Mouse (Mus musculus): ENCODE measurements around the gene Abhd15.

Gene Abhd15

DNA sequence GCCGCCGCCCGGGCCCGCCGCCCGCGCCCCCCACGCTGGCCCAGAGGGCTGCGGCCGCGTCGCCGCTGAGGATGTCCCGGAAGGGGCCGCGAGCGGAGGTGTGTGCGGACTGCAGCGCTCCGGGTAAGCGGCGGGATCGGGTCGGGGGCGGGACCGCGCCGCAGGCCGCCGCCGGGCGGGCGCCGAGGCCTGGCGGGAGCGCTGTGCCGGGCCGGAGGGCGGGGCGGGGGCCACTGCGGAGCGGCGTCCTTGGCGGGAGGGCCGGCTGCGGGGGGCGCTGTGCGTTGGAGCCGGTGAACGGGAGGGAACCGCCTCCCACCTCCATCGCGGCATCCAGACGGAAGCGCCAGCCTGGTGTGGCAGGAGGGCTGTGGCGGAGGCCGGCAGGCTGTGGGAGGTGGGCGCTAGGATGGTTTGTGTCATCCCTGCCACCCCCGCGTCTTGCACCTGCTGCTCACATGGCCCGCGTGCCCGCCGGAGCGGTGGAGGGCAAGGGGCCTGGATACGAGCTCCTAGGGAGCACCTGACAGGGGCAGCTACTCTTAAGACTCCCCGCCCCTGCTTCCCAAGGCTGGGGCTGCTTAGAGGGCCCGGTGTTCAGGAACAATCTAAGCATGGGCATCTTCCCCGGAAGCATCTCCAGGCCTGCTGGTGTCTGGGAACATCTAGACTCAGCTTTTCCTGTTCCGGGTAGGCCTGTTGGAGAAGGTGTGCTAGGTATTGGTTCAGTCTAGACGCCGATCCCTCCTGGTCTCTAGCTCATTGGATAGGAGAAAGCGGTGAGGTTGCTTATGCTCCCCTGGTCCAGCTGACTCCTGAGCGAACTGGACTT lies 21.2 kb upstream of the Abhd15 start, which contains the start of gene Git1:
TSS of gene Git1 (plus strand) at position 51 of the 832 bp plus-strand sequence.
- peak; percentile 63 for DNase-seq (ENCODE audit: low read depth)

DNA sequence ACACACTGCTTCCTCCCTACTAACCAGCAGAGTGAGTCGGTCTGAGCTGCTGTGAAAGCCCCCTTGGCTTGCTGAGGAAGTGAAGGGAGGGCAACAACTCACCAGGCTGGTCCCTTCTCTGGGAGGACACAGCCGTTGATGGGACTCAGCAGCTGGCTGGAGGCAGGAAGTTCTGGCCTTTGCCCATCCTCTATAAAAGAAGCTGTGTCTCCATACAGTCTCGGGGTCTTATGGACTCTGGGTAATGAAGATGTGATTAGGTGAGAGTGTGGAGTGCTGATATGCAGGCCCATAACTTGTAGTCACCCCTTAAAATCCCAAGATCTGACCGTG lies 20.6 kb upstream of the Abhd15 start:
- DNase-seq (ENCODE audit: low read depth), result no peak

GRCm38 (mm10) chr11:77494782-77495181 lies 20.1 kb upstream of the Abhd15 start:
- no peak for DNase-seq (ENCODE audit: low read depth)

GRCm38 (mm10) chr11:77495507-77495906 lies 19.4 kb upstream of the Abhd15 start:
- no peak for DNase-seq (ENCODE audit: low read depth)

DNA sequence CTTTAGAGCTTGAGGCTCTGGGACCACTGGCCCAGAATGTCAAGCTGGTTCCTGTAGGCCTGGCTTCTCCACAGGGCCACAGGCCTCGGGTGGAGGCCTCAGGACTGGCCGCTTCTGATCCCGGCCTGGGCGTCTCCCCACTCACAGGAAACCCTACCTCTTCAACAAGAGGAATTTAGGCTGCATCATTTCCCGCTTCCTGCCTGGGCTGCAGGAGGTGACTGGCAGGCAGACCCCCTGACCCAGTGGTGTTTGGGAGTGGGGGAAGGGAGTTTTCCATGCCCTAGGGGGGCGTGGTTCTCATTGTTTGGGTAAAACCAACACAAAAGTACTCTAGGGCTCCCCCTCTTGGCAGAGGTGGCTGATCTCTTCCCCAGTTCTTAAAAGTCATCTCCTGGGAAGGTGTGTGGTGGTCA lies 17.6 kb upstream of the Abhd15 start:
- peak; percentile 85 for DNase-seq (ENCODE audit: low read depth)

DNA sequence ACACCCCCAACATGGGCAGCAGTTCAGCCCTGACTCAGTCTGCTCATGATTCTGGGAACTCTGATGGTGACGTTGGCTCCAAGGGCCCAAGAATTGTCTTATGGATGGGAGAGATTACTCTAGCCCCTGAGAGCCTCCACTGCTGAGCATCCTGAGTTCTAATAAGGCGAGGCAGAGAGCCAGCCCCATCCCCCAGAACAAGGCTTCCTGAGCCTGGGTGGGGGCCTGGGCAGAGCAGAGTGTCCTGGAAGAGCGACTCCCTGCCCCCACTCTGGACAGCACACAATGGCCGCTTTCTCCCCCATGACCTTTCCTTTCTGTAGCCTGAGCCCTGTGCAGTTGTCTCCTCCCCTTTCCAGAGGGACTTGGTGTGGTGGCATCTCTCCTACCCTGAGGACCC lies 17.1 kb upstream of the Abhd15 start:
- no peak for DNase-seq (ENCODE audit: low read depth)

DNA sequence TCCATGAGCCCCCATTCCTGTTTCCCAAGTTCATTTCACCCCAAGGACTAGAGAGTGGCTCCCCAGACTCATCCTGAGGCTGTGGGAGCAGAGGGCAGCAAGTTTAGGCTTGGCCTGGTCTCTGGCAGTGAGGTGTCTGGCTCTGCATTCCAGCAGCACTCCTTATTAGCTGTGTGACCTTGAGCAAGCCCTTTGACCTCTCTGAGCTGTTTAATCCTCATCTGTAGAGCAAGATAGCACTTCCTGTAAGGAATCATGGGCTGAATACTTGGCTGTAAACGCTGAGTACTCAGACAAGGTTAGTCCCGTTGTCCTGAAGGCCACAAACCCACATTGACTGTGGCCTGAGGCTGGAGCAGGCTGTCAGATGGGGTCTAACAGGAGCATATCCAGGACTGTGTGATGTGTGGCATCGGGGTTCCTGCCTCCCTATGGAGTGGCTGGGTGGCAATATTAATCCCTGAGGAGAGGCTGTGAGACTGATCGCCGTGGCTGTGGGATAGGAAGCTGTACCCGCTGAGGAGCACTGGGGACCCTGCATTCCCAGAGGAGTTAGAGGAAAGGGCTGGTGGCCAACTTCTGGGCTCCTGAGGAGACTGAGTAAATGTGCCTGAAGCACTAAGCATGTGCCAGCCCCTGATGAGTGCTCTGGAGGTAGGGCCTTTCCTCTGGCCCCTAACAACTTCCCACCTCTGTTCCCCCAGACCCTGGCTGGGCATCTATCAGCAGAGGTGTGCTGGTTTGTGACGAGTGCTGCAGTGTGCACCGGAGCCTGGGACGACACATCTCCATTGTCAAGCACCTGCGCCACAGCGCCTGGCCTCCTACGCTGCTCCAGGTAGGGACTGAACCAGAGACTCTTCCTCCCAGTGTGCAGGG lies 16.4 kb upstream of the Abhd15 start:
- no peak for DNase-seq (ENCODE audit: low read depth)

GRCm38 (mm10) chr11:77499354-77499753 lies 15.6 kb upstream of the Abhd15 start:
- DNase-seq (ENCODE audit: low read depth), result no peak

- DNase-seq (ENCODE audit: low read depth), result no peak
These were observed 14.3 kb upstream of the Abhd15 start for GRCm38 (mm10) chr11:77500361-77501325.

DNA sequence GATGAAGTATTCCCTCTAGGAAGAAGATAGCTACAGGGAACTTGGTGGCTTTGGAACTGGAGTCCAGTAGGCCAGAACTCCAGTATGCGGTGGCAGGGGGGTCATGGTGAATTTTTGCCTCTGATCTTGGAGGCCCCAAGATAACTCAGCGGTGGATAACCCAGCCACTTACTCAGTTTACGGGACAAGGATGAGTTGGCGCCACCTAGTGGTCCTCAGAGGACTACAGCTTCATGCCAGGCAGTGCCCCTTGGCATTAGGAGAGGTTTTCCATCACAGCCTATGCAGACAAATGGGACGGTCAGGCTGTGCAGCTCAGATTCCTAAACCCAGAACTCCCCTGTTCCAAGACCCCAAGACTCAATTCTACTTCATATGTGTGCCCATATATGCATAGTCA lies 13.5 kb upstream of the Abhd15 start:
- DNase-seq (ENCODE audit: low read depth), result peak; percentile 87

GRCm38 (mm10) chr11:77501971-77502370 lies 12.9 kb upstream of the Abhd15 start:
- no peak for DNase-seq (ENCODE audit: low read depth)

- no peak for DNase-seq (ENCODE audit: low read depth)
These were observed 12.4 kb upstream of the Abhd15 start for GRCm38 (mm10) chr11:77502481-77502880.

GRCm38 (mm10) chr11:77503511-77503910 lies 11.4 kb upstream of the Abhd15 start:
- no peak for DNase-seq (ENCODE audit: low read depth)

- DNase-seq (ENCODE audit: low read depth), result no peak
These were observed 10.5 kb upstream of the Abhd15 start for GRCm38 (mm10) chr11:77504377-77504776.

DNA sequence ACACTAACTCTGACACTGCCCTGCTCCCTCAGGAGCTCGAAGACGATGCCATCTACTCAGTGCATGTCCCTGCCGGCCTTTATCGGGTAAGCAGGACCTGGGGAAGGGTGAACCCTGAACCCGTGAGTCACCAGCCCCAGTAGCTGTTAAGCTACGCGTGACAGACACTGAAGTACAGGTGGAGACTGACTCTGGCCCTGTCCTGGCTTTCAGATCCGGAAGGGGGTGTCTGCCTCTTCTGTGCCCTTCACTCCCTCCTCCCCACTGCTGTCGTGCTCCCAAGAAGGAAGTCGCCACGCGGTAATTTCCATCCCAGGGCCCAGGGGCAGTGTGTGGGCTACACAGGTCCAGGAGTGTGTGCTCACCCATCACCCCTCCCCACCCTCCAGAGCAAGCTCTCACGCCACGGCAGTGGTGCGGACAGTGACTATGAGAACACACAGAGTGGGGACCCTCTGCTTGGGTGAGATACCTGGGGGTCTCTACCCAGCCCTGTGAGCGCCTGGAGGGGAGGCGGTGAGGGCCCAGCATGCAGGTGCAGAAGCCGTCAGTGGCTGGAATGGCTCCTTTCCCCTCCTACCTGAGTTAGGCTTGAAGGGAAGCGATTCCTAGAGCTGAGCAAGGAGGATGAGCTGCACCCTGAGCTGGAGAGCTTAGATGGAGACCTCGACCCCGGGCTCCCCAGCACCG lies 9.5 kb upstream of the Abhd15 start:
- DNase-seq (ENCODE audit: low read depth), result no peak

DNA sequence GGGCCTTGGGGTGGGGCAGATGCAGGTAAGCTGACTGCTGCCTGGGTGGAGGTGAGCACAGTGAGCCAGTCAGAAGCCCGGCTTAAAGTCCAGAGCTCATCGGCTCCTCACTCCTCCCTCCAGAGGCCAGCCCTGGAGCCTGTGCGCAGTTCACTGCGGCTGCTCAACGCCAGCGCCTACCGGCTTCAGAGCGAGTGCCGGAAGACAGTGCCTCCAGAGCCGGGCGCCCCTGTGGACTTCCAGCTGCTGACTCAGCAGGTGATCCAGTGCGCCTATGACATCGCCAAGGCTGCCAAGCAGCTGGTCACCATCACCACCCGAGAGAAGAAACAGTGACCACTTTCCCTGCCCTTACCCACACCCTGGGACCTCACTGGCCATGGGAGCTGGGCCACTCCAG lies 8.6 kb upstream of the Abhd15 start:
- DNase-seq (ENCODE audit: low read depth), result no peak

DNA sequence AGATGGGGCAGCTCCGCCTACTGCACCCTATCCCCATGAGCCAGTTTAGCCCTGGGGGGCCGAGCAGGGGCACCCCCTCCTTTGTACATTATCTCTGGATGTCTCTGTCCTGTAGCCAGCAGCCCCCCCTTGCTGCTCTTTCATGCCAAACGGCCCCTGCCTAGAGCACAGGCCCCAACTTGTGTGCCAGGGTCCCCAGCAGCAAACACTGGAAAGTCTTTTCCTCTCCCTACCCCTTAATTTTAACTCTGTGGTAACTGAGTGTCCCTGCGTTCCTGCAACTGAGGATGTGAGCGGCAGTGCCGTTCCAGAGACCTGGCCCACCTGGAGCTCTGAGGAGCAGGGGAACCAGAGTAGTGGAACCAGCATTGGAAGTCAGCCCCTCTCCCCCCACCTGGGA lies 8.0 kb upstream of the Abhd15 start:
- no peak for DNase-seq (ENCODE audit: low read depth)

DNA sequence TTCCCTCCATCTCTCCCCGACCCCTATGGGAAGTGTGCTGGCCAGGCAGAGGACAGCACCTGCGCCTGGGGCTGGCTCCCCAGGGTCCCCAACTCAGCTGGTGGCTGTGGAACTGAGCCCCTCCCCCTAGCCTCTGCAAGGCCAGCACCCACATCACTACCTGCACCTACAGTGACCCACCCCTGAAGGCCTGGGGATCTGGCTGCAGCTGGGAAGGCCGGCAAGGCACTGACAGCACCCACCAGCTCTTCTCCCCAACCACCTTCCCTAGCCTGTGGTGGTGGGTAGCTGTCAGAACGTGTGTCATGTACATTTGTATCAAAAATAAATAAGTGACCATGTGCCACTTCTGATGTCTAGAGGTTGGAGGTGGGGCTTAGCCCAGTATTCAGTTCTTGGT lies 7.5 kb upstream of the Abhd15 start:
- DNase-seq (ENCODE audit: low read depth), result no peak

DNA sequence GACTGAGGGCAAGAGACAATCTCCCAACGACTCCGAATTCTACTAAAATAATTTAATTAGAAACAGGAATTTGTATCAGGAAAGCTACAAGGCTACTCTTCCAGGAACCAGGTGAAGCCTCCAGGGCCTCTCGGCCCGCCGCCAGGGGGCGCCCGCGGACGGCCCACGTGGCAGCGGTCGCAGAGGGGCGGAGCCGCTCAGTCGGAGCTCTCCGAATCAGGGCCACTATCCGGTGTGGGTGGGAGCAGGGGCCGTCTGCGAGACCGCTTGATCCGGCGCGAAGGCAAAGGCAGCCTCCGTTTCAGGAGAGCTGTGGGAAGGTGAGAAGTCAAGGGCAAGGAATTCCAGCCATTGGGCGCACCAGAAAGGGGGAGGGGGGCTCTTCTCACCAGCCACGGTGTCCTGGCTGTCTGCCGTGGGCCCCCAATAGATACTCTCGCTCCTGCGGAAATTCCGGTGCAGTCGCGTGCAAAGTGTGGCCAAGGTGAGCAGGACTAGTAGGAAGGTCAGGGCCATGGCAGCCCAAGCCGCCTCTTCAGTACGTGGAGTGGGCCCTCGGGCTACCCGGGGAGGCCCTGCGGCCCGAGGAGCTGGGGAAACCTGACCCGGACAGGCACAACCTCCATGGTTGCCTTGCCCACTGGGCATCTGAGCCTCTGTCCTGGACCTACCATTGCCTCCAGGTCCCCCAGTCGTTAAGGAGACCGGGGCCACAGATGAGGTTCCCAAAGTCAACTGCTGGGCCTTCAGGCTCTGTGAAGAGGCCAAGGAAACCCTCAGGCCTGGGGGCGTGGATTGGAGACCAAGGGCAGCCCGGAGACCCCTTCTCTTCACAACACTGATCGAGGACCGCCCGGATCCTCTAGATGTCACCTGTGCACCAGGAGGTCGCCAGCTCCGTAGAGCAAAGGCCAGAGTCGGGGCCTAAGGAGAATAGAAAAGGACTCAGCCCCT lies 6.6 kb upstream of the Abhd15 start:
- peak; percentile 80 for DNase-seq (ENCODE audit: low read depth)

GRCm38 (mm10) chr11:77511336-77511735 lies 3.6 kb upstream of the Abhd15 start:
- DNase-seq (ENCODE audit: low read depth), result no peak

All from 416B (cell line).